Mouse (Mus musculus): ENCODE measurements around the gene Pld3.

Pld3 gene

DNA sequence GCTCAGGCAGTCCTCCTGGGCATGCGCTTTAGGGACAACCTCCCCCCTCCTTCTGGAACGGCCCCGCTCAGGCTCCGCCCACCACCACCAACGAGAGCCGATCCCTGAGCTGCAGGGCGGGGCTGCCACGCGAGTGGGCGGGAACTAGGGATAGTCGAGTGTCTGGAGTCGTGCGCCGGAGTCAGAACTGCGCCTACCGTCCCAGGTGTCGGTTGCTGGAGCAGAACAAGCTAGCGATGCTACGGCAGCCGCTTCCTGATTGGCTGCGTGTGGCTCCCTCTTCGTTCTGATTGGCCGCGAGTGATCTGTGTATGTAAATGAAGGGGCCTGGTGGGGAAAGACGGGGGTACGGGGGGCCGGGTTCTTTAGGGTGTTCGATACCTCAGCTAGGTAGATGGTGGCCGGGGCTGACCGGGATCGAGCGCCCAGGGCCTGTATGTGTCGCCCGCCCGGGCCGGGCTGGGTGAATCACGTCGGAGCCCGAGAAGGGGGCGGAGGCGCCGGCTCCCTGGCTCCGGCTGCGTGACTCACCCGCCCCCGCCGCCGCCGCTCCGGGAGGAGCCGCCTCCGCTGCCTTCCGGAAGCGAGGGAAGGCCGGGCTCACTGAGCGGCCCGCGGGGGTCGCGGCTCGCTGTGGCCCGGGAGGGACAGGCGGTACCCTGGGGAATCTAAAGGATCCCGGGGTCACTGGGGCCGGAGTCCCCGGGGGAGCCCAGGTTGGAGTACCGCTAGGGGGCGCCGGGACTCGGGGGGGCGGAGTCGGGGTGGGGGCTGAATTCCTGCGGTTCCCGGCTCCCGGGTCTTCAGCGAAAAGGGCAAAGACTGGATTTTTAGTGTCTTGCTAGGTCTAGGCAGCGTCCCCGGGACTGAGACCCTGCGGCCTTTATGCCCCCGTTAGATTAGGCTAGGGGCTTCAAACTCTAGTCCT, 66.0 kb downstream of the Pld3 start, which contains the start of gene Sertad1:
TSS of gene Sertad1 (plus strand) at position 141 of the 928 bp plus-strand sequence.
- peak; percentile 100 for DNase-seq (ENCODE audit: low spot score)

DNA sequence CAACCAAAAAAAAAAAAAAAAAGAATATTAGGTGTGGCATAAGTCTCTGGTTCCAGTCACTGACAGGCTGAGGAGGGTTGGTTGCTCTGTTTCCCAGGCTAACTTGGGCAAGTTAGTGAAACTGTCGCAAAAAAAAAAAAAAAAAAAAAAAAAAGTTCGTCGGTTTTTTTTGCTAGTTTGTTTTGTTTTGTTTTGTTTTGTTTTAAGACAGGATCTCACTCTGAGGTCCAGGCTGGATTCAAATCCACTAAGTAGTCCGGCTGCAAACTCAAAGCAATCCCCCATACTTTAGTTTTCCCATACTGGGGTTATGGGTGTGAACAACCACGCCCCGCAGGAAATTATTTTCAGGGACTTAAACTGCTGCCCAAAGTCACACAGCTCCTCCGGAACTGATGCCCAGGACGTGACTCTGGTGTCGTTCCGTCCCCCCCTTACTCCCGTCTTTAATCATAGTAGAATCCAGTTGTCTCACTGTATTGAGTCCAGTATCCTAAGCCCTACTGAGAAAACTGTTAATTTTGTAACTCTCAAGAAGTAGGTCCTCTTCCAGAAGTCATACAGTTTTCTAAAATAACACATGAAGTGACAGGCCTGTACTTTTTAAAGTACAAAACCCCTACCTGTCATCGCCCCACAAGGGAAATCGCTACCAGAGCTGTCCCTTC, 66.8 kb downstream of the Pld3 start:
- DNase-seq (ENCODE audit: low spot score): peak; percentile 34

DNA sequence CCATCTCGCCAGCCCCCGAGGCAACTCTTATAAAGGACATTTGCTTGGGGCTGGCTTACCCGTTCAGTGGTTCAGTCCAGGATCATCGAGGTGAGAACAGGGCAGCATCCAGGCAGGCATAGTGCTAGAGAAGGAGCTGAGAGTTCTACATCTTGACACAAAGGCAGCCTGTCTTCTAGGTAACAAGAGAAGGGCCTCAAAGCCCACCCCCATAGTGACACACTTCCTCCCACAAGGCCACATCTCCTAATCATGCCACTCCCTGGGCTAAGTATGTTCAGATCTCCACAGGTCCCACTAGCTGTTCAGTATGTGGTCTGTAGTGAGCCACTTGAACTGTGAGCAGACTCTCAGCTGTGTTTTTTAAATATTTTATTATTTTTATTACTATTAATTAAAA, 69.2 kb downstream of the Pld3 start:
- no peak for DNase-seq (ENCODE audit: low spot score)
